Mouse (Mus musculus): ENCODE data around the gene Rgs16. TPM values are rescaled to one million over a fixed set of nuclear protein-coding genes. Genes with fewer than 3 reads are reported as not detected.

Gene Rgs16
- total RNA-seq, 1 experiment, result 8.6 TPM

DNA sequence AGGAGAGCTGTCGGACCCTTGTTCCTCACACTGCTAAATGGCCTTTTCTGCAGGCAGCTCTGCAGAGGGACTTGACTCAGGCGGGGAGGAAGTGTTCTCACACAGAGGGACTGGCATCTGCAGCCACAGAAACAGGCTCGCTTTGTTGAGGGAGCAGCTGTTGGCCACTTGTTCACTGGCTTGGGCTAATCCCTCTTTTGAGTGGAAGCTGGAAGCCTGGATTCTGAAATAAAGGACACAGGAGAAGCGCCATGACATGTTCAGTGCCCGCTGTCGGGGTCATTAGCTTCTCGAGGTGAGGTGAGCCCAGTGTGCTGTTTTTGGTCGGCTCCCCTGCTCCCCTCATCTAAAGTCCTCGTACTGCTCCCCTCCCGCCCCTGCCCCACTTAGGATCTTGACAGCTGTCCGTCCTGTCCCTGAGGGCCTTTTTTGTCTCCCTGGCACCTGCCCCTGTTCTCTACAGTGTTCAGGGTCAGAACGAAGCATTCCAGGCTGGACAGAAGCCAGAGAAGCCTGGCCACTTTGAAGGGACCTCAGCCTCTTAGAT is 36.6 kb upstream of the Rgs16 start:
- H3K27ac ChIP-seq (ENCODE audit: insufficient read depth, low read depth, low read length, poor library complexity, severe bottlenecking), result no peak overlapping the region
- H3K4me1 ChIP-seq (ENCODE audit: control insufficient read depth in 2 of 2, insufficient read depth in 2 of 2, low read length in 2 of 2, poor library complexity in 1 of 2), result peaks cover 4 to 8% of the 10 kb centered on the region in 2 experiments; a peak in 2 of 4 replicates

DNA sequence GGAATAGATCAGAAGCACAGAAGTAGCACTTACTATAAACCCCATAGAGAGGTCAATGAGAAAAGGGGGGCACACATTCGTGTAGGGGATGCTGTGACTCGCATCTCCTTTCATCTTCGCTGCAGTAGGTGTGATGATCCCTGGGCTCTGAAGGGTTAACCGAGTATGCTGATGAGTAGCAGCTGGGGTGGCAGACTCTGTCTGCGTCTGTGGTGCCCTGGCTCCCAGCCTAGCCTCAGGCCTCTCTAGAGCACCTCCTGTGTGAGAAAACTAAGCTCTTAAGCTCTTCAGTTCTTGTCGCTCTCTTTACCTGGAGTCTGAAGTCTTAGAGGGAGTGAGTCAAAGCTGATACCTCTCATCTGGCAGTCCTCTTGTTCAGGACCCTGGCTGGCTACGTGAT is 36.0 kb upstream of the Rgs16 start:
- in situ Hi-C loops (cut with MboI; ENCODE audit: low sequenced_read_pairs in 2 of 2, unreplicated experiment in 2 of 2), result no loop called here
- H3K4me3 ChIP-seq (ENCODE audit: insufficient read depth in 1 of 2, low read depth in 1 of 2, low read length in 2 of 2, poor library complexity in 1 of 2, severe bottlenecking in 1 of 2), result no peak overlapping the region
- no peak overlapping the region for H3K9ac ChIP-seq (ENCODE audit: insufficient read depth, low read depth, low read length, poor library complexity, severe bottlenecking)
- no peak for DNase-seq (ENCODE audit: low read depth, low spot score)
- H3K36me3 ChIP-seq (ENCODE audit: control insufficient read depth, insufficient read depth, low read length, poor library complexity, severe bottlenecking), result no peaks in the 10 kb centered on the region
- H3K4me1 ChIP-seq (ENCODE audit: control insufficient read depth in 2 of 2, insufficient read depth in 2 of 2, low read length in 2 of 2, poor library complexity in 1 of 2), result peaks cover 4 to 8% of the 10 kb centered on the region in 2 experiments; a peak in 2 of 4 replicates
- H3K9me3 ChIP-seq (ENCODE audit: control insufficient read depth, insufficient read depth, low read depth, low read length), result no peaks in the 10 kb centered on the region
- H3K27ac ChIP-seq (ENCODE audit: insufficient read depth, low read depth, low read length, poor library complexity, severe bottlenecking), result no peak overlapping the region
- TF ChIP-seq CHD2 (IDR thresholded peaks at IDR 0.05; ENCODE audit: low read depth, low read length) (no peak), MAFK (IDR thresholded peaks at IDR 0.05; ENCODE audit: insufficient read depth, low read depth, low read length) (no peak), ZC3H11A (IDR thresholded peaks at IDR 0.05; ENCODE audit: borderline replicate concordance, low read depth, low read length) (no peak), ZNF384 (IDR thresholded peaks at IDR 0.05; ENCODE audit: low read depth, low read length) (no peak), HCFC1 (IDR thresholded peaks at IDR 0.05; ENCODE audit: borderline replicate concordance, insufficient read depth, low read length) (no peak)

More for the DNA sequence above, 36.6 kb upstream of the Rgs16 start:
- TF ChIP-seq ZNF384 (IDR thresholded peaks at IDR 0.05; ENCODE audit: low read depth, low read length), result no peak
- TF ChIP-seq HCFC1 (IDR thresholded peaks at IDR 0.05; ENCODE audit: borderline replicate concordance, insufficient read depth, low read length), result no peak
- no peak for TF ChIP-seq MAFK (IDR thresholded peaks at IDR 0.05; ENCODE audit: insufficient read depth, low read depth, low read length)
- TF ChIP-seq ZC3H11A (IDR thresholded peaks at IDR 0.05; ENCODE audit: borderline replicate concordance, low read depth, low read length), result no peak
- TF ChIP-seq CHD2 (IDR thresholded peaks at IDR 0.05; ENCODE audit: low read depth, low read length), result no peak
- no peak overlapping the region for H3K9ac ChIP-seq (ENCODE audit: insufficient read depth, low read depth, low read length, poor library complexity, severe bottlenecking)
- no peaks in the 10 kb centered on the region for H3K36me3 ChIP-seq (ENCODE audit: control insufficient read depth, insufficient read depth, low read length, poor library complexity, severe bottlenecking)
- no peak for DNase-seq (ENCODE audit: low read depth, low spot score)
- in situ Hi-C loops (cut with MboI; ENCODE audit: low sequenced_read_pairs in 2 of 2, unreplicated experiment in 2 of 2), result no loop called here
- H3K9me3 ChIP-seq (ENCODE audit: control insufficient read depth, insufficient read depth, low read depth, low read length), result no peaks in the 10 kb centered on the region
- H3K4me3 ChIP-seq (ENCODE audit: insufficient read depth in 1 of 2, low read depth in 1 of 2, low read length in 2 of 2, poor library complexity in 1 of 2, severe bottlenecking in 1 of 2), result no peak overlapping the region

DNA sequence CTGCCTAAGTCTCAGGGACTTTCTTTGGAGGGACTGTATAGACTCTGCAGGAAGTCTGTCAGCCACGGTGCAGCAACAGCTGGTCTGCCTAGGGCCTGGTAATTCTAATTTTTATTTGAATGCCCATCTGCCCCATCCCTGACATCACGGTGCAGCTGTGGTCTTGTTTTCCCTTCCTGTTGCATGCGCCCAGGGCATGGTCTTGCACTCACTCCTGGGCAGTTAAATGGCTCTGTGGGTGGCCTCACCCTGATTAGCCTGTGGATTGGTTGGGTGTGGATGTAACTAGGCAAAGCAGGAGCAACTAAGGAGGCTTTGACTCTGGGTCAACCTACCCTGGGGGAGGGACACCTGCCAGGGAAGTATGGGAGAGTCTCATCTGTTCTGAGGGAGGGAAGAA is 35.2 kb upstream of the Rgs16 start:
- Histone ChIP-seq H3K9ac (ENCODE audit: insufficient read depth, low read depth, low read length, poor library complexity, severe bottlenecking) (no peak overlapping the region), H3K4me3 (ENCODE audit: insufficient read depth in 1 of 2, low read depth in 1 of 2, low read length in 2 of 2, poor library complexity in 1 of 2, severe bottlenecking in 1 of 2) (no peak overlapping the region), H3K4me1 (ENCODE audit: control insufficient read depth in 2 of 2, insufficient read depth in 2 of 2, low read length in 2 of 2, poor library complexity in 1 of 2) (peaks cover 4 to 8% of the 10 kb centered on the region in 2 experiments; a peak in 2 of 4 replicates), H3K27ac (ENCODE audit: insufficient read depth, low read depth, low read length, poor library complexity, severe bottlenecking) (no peak overlapping the region), H3K36me3 (ENCODE audit: control insufficient read depth, insufficient read depth, low read length, poor library complexity, severe bottlenecking) (no peaks in the 10 kb centered on the region), H3K9me3 (ENCODE audit: control insufficient read depth, insufficient read depth, low read depth, low read length) (no peaks in the 10 kb centered on the region)
- TF ChIP-seq ZC3H11A (IDR thresholded peaks at IDR 0.05; ENCODE audit: borderline replicate concordance, low read depth, low read length) (no peak), MAFK (IDR thresholded peaks at IDR 0.05; ENCODE audit: insufficient read depth, low read depth, low read length) (no peak), HCFC1 (IDR thresholded peaks at IDR 0.05; ENCODE audit: borderline replicate concordance, insufficient read depth, low read length) (no peak)
- DNase-seq (ENCODE audit: low read depth, low spot score), result peak; percentile 24
- in situ Hi-C loops (cut with MboI; ENCODE audit: low sequenced_read_pairs in 2 of 2, unreplicated experiment in 2 of 2), result no loop called here

DNA sequence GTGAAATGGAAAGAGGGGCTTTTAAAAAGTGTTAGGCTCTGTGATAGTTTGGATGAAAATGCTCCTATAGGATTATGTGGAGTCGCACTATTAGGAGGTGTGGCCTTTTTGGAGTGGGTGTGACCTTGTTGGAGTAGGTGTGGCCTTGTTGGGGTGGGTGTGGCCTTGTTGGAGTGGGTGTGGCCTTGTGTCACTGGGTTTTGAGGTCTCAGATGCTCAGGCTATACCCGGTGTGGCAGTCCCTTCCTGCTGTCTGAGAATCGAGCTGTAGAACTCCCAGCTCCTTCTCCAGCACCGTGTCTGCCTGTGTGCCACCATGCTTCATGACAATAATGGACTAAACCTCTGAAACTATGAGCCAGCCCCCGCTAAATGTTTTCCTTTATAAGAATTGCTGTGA is 31.5 kb upstream of the Rgs16 start:
- no peak overlapping the region for H3K9ac ChIP-seq (ENCODE audit: insufficient read depth, low read depth, low read length, poor library complexity, severe bottlenecking)
- no peak for DNase-seq (ENCODE audit: low read depth, low spot score)
- peaks cover 4 to 8% of the 10 kb centered on the region in 2 experiments; a peak in 2 of 4 replicates for H3K4me1 ChIP-seq (ENCODE audit: control insufficient read depth in 2 of 2, insufficient read depth in 2 of 2, low read length in 2 of 2, poor library complexity in 1 of 2)
- in situ Hi-C loops (cut with MboI; ENCODE audit: low sequenced_read_pairs in 2 of 2, unreplicated experiment in 2 of 2), result no loop called here
- no peak overlapping the region for H3K27ac ChIP-seq (ENCODE audit: insufficient read depth, low read depth, low read length, poor library complexity, severe bottlenecking)
- no peak overlapping the region for H3K4me3 ChIP-seq (ENCODE audit: insufficient read depth in 1 of 2, low read depth in 1 of 2, low read length in 2 of 2, poor library complexity in 1 of 2, severe bottlenecking in 1 of 2)
- no peaks in the 10 kb centered on the region for H3K9me3 ChIP-seq (ENCODE audit: control insufficient read depth, insufficient read depth, low read depth, low read length)
- no peaks in the 10 kb centered on the region for H3K36me3 ChIP-seq (ENCODE audit: control insufficient read depth, insufficient read depth, low read length, poor library complexity, severe bottlenecking)
- TF ChIP-seq ZC3H11A (IDR thresholded peaks at IDR 0.05; ENCODE audit: borderline replicate concordance, low read depth, low read length) (no peak), HCFC1 (IDR thresholded peaks at IDR 0.05; ENCODE audit: borderline replicate concordance, insufficient read depth, low read length) (no peak), ZNF384 (IDR thresholded peaks at IDR 0.05; ENCODE audit: low read depth, low read length) (no peak), CHD2 (IDR thresholded peaks at IDR 0.05; ENCODE audit: low read depth, low read length) (no peak), MAFK (IDR thresholded peaks at IDR 0.05; ENCODE audit: insufficient read depth, low read depth, low read length) (no peak)

All from ES-E14 (cell line).